In the genomic region with DNA sequence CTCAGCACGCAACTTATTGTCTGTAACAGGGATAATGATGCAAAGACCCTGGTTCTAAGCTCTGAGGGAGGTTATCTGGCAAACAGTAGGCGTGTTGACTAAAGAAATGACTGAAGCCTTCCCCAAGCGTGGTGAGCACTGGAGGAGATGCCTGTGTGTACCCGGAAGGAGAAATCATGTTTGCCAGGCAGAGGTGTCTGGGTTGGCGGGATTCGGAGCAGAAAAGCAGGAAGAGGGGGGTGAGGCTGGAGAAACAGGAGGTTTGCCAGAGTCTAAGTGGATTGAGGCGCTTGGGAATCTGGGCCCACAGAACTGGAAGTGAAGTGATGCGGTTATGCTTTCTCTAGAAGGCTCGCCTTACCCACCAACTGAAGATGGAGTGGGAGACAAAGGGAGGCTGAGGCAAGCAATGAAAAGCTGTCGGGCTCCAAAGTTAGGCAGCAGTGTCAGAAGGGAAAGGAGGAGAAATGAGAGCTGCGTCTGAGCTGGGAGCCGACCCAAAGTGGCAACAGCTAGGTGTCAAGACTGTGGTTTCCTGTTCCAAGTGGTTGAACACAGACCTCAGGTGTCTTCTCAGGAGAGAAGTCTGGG, we compare ENCODE assay signal across 18 mouse cellular contexts. TPM values are rescaled to one million over a fixed set of nuclear protein-coding genes. Genes with fewer than 3 reads are reported as not detected.
A peak's percentile ranks its signal among the peaks of the same experiment; 100 is the strongest.
DNase-seq lines count a peak whose midpoint lies in the region; ATAC-seq and TF ChIP-seq lines count a peak whose summit lies in the region.
"Had no signal": no experiment of that assay in that cellular context is flagged by ENCODE, and none has a peak within 500 bp of the region (broad histone marks: within the 10 kb centered on the region; RNA-seq: fewer than 3 reads in every experiment).

No protein-coding gene starts in this region.

- no peak for TF ChIP-seq CTCF in ES-Bruce4 (IDR thresholded peaks at IDR 0.05; ENCODE audit: low read depth, low read length)

- no peak for TF ChIP-seq POLR2A in ES-Bruce4 (IDR thresholded peaks at IDR 0.05; ENCODE audit: insufficient read depth, low read length)

- no peaks in the 10 kb centered on the region for H3K9me3 ChIP-seq in heart, embryonic 12.5 days (replicated peaks)
- no peaks in the 10 kb centered on the region for H3K9me3 ChIP-seq in ES-Bruce4 (replicated peaks; ENCODE audit: control insufficient read depth, insufficient read depth, low read length, poor library complexity, severe bottlenecking)
- H3K9me3 ChIP-seq in limb, embryonic 10.5 days (replicated peaks), result no peaks in the 10 kb centered on the region

- peaks cover 8% of the 10 kb centered on the region; the same call in 1 of the 2 replicates for H3K4me1 ChIP-seq in heart, embryonic 12.5 days (replicated peaks)
- H3K4me1 ChIP-seq in ES-Bruce4 (ENCODE audit: control insufficient read depth, insufficient read depth, low read length), result peaks cover 7% of the 10 kb centered on the region
- peaks cover 28% of the 10 kb centered on the region for H3K4me1 ChIP-seq in limb, embryonic 10.5 days

- H3K27me3 ChIP-seq in heart, embryonic 12.5 days (replicated peaks), result no peaks in the 10 kb centered on the region
- H3K27me3 ChIP-seq in ES-Bruce4 (ENCODE audit: control insufficient read depth, insufficient read depth, low read length, poor library complexity, severe bottlenecking), result no peaks in the 10 kb centered on the region
- H3K27me3 ChIP-seq in limb, embryonic 10.5 days (ENCODE audit: low read depth, poor library complexity, severe bottlenecking), result peaks cover 7% of the 10 kb centered on the region; the same call in 1 of the 2 replicates

- no peak overlapping the region for H3K4me3 ChIP-seq in heart, embryonic 12.5 days
- no peak overlapping the region for H3K4me3 ChIP-seq in ES-Bruce4 (ENCODE audit: low read depth, low read length)
- no peak overlapping the region for H3K4me3 ChIP-seq in limb, embryonic 10.5 days

- H3K9ac ChIP-seq in heart, embryonic 12.5 days, result no peak overlapping the region
- peak overlapping the region; percentile 12; the same call in 1 of the 2 replicates for H3K9ac ChIP-seq in ES-Bruce4 (ENCODE audit: low read depth, poor library complexity, severe bottlenecking)
- H3K9ac ChIP-seq: forebrain, postnatal 0 days had no signal

- WGBS in heart, embryonic 12.5 days, result 70% methylated on average over 12 of the region's 12 CpGs
- 82% methylated on average over 12 of the region's 12 CpGs for WGBS in limb, embryonic 10.5 days

- TF ChIP-seq EP300 in ES-Bruce4 (IDR thresholded peaks at IDR 0.05; ENCODE audit: insufficient read depth, low read depth, low read length), result no peak

- ATAC-seq in heart, embryonic 12.5 days (ENCODE audit: insufficient number of reproducible peaks, low FRiP score), result no peak
- ATAC-seq in megakaryocyte, adult 5-6 weeks (ENCODE audit: poor library complexity, severe bottlenecking), result 0 out of 2 replicates have a peak, but pooled peaks have one; percentile 11
- ATAC-seq: forebrain, postnatal 0 days had no signal

- H3K4me2 ChIP-seq in heart, embryonic 12.5 days, result no peak overlapping the region
- H3K4me2 ChIP-seq: heart, embryonic 11.5 days; liver, embryonic 11.5 days; midbrain, embryonic 11.5 days had no signal

- H3K36me3 ChIP-seq in heart, embryonic 12.5 days, result no peaks in the 10 kb centered on the region
- H3K36me3 ChIP-seq in ES-Bruce4 (ENCODE audit: control insufficient read depth, insufficient read depth, low read length, poor library complexity, severe bottlenecking), result no peaks in the 10 kb centered on the region
- H3K36me3 ChIP-seq in limb, embryonic 10.5 days, result no peaks in the 10 kb centered on the region

- no peak overlapping the region for H3K27ac ChIP-seq in heart, embryonic 12.5 days (ENCODE audit: poor library complexity, severe bottlenecking)
- no peak overlapping the region for H3K27ac ChIP-seq in ES-Bruce4 (ENCODE audit: insufficient read depth, low read length)
- H3K27ac ChIP-seq in limb, embryonic 10.5 days, result no peak overlapping the region

- peak; percentile 75 for DNase-seq in heart, adult 11 months
- DNase-seq in right cerebral cortex, adult 2 months (ENCODE audit: low spot score in 2 of 2), result peak; percentile 36 to 40
- no peak for DNase-seq in right cerebral cortex, postnatal 4 days
- no peak for DNase-seq in adrenal gland, adult 18-20 months (ENCODE audit: low spot score in 2 of 2)
- DNase-seq in limb, embryonic 10.5 days (ENCODE audit: low spot score), result no peak
- DNase-seq: cerebellum, adult 11 months; forebrain, postnatal 0 days; gastrocnemius, postnatal 25 days had no signal

RNA-seq across cellular contexts. Expression of gene Qprt, which starts 9.7 kb away (rescaled TPM):
- polyA plus RNA-seq in heart, embryonic 12.5 days (2016; fragmentation: Nextera tagmentation; extraction: Ambion mirVana), result 5.7 and 6.1 TPM in 2 replicates
- 8.6 and 9.3 TPM in 2 replicates for polyA plus RNA-seq in ES-Bruce4 (2011; ENCODE audit: insufficient read depth, insufficient read length, low read depth, missing spikeins)
- 2.0 and 3.3 TPM in 2 replicates for total RNA-seq in megakaryocyte, adult 5-6 weeks (2015)
- total RNA-seq in megakaryocyte, adult 5-6 weeks (2017), result 1.1 and 2.8 TPM in 2 replicates
- under 1 TPM; 0.30 to 0.51 TPM for total RNA-seq in adrenal gland, adult 18-20 months (2021)
- polyA plus RNA-seq in limb, embryonic 10.5 days (2016; fragmentation: Nextera tagmentation; extraction: Ambion mirVana), result 1.7 TPM in 2 replicates

RNA-seq across cellular contexts. Expression of gene AI467606, which starts 21.2 kb away (rescaled TPM):
- 0.54 and 1.3 TPM in 2 replicates for polyA plus RNA-seq in heart, embryonic 12.5 days (2016; fragmentation: Nextera tagmentation; extraction: Ambion mirVana)
- 1.6 TPM in 2 replicates for polyA plus RNA-seq in ES-Bruce4 (2011; ENCODE audit: insufficient read depth, insufficient read length, low read depth, missing spikeins)
- total RNA-seq in megakaryocyte, adult 5-6 weeks (2015), result 65.9 and 71.1 TPM in 2 replicates
- 46.6 and 49.2 TPM in 2 replicates for total RNA-seq in megakaryocyte, adult 5-6 weeks (2017)
- total RNA-seq in adrenal gland, adult 18-20 months (2021), result 1 to 10 TPM in 1 of 2 experiments, under 1 TPM in 1; 0.96 to 1.6 TPM
- 0.36 and 0.86 TPM in 2 replicates for polyA plus RNA-seq in limb, embryonic 10.5 days (2016; fragmentation: Nextera tagmentation; extraction: Ambion mirVana)

RNA-seq across cellular contexts. Expression of gene Zg16, which starts 25.2 kb away (rescaled TPM):
- not detected in 2 replicates for polyA plus RNA-seq in heart, embryonic 12.5 days (2016; fragmentation: Nextera tagmentation; extraction: Ambion mirVana)
- not detected in 2 replicates for polyA plus RNA-seq in ES-Bruce4 (2011; ENCODE audit: insufficient read depth, insufficient read length, low read depth, missing spikeins)
- total RNA-seq in megakaryocyte, adult 5-6 weeks (2015), result 0.96 TPM in 1 of 2 replicates, not detected in the other
- total RNA-seq in megakaryocyte, adult 5-6 weeks (2017), result not detected in 2 replicates
- total RNA-seq in adrenal gland, adult 18-20 months (2021), result not detected
- not detected in 2 replicates for polyA plus RNA-seq in limb, embryonic 10.5 days (2016; fragmentation: Nextera tagmentation; extraction: Ambion mirVana)
- total RNA-seq: forebrain, postnatal 0 days; gastrocnemius, postnatal 25 days; heart, postnatal 4 days; layer of hippocampus, adult 18-20 months had no signal
- polyA plus RNA-seq: embryonic facial prominence, embryonic 11.5 days; forebrain, postnatal 0 days; heart, embryonic 11.5 days; kidney, embryonic 14.5 days; liver, embryonic 11.5 days; midbrain, embryonic 11.5 days had no signal

RNA-seq across cellular contexts. Expression of gene Spn, which starts 25.3 kb away (rescaled TPM):
- 0.17 and 0.31 TPM in 2 replicates for polyA plus RNA-seq in heart, embryonic 12.5 days (2016; fragmentation: Nextera tagmentation; extraction: Ambion mirVana)
- 1.5 and 2.2 TPM in 2 replicates for polyA plus RNA-seq in ES-Bruce4 (2011; ENCODE audit: insufficient read depth, insufficient read length, low read depth, missing spikeins)
- total RNA-seq in megakaryocyte, adult 5-6 weeks (2015), result 74.6 and 82.8 TPM in 2 replicates
- total RNA-seq in megakaryocyte, adult 5-6 weeks (2017), result 241 and 246 TPM in 2 replicates
- total RNA-seq in adrenal gland, adult 18-20 months (2021), result 1 to 10 TPM in 1 of 2 experiments, under 1 TPM in 1; 0.89 to 1.3 TPM
- polyA plus RNA-seq in limb, embryonic 10.5 days (2016; fragmentation: Nextera tagmentation; extraction: Ambion mirVana), result 0.09 and 0.18 TPM in 2 replicates
- polyA plus RNA-seq: embryonic facial prominence, embryonic 11.5 days; midbrain, embryonic 11.5 days had no signal

Comparison
In these comparisons a context has a peak if more than half of its experiments do, and no peak if none do; other contexts are left out.
1. DNase-seq: peak in heart, adult 11 months (single experiment) and right cerebral cortex, adult 2 months (2 of 2); none in right cerebral cortex, postnatal 4 days (single experiment), adrenal gland, adult 18-20 months (0 of 2) and limb, embryonic 10.5 days (single experiment).